In the genomic region with DNA sequence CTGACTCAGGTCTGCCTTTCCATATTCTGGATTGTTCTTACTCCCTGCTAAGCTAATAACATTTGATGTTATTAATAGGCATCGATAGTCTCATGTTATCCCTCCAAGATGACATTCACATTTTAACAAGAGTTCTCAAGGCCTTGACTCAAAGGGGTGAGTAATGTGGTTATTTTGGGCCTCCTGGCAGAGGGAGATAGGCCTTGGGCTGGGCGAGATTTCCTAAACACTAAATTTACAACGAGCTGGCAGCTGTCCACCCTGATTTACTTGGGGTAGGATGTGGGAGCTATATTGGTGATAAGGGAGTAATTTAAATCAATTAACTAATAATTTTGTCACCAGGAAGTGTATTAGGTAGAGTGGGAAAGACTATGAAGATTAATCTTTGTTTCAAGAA, we compare ENCODE assay signal across 15 mouse cellular contexts.
DNase-seq lines count a peak whose midpoint lies in the region; ATAC-seq and TF ChIP-seq lines count a peak whose summit lies in the region.
"Had no signal": no experiment of that assay in that cellular context is flagged by ENCODE, and none has a peak within 500 bp of the region (broad histone marks: within the 10 kb centered on the region; RNA-seq: fewer than 3 reads in every experiment).

No protein-coding gene starts in this region.

- H3K4me1 ChIP-seq in lung, postnatal 0 days (ENCODE audit: insufficient read depth, low read depth, low read length) = no peaks in the 10 kb centered on the region
- H3K4me1 ChIP-seq: forebrain, embryonic 15.5 days; limb, embryonic 15.5 days; lung, embryonic 15.5 days had no signal

- no peak for ATAC-seq in cerebellum, adult (ENCODE audit: insufficient number of reproducible peaks, low FRiP score, low TSS enrichment)
- no peak for ATAC-seq in lung, postnatal 0 days
- ATAC-seq: forebrain, embryonic 15.5 days had no signal

- TF ChIP-seq EP300 in lung, postnatal 0 days (IDR thresholded peaks at IDR 0.05) = no peak

- no peak for TF ChIP-seq CTCF in lung, postnatal 0 days (IDR thresholded peaks at IDR 0.05)

- H3K36me3 ChIP-seq in lung, postnatal 0 days (ENCODE audit: insufficient read depth, low read length) = no peaks in the 10 kb centered on the region
- H3K36me3 ChIP-seq: forebrain, embryonic 15.5 days; limb, embryonic 15.5 days; lung, embryonic 15.5 days; midbrain, embryonic 12.5 days had no signal

- 57% methylated on average over 3 of the region's 3 CpGs for WGBS in lung, postnatal 0 days

- H3K9ac ChIP-seq in lung, postnatal 0 days (replicated peaks; ENCODE audit: low read depth) = no peak overlapping the region
- H3K9ac ChIP-seq: forebrain, embryonic 15.5 days; limb, embryonic 15.5 days; lung, embryonic 15.5 days; midbrain, embryonic 12.5 days had no signal

- peak; percentile 6 to 11 for DNase-seq in cerebellum, postnatal 14 days
- peak; percentile 2 for DNase-seq in lung, postnatal 36 days
- DNase-seq in lung, postnatal 0 days (ENCODE audit: low spot score) = no peak
- DNase-seq in gastrocnemius, postnatal 14 days = peak; percentile 25
- DNase-seq in heart, postnatal 4 days = peak; percentile 62
- DNase-seq in right cerebral cortex, adult 18-20 months = no peak
- DNase-seq in right cerebral cortex, postnatal 25 days = no peak
- DNase-seq: cerebellum, adult 9-10 months; embryo, embryonic 11 days; retina, postnatal 1 day had no signal

- H3K27me3 ChIP-seq in lung, postnatal 0 days (replicated peaks; ENCODE audit: insufficient read depth, low read length) = no peaks in the 10 kb centered on the region
- H3K27me3 ChIP-seq: forebrain, embryonic 15.5 days; limb, embryonic 15.5 days; lung, embryonic 15.5 days; midbrain, embryonic 12.5 days had no signal

- H3K9me3 ChIP-seq in lung, postnatal 0 days (ENCODE audit: low read length) = no peaks in the 10 kb centered on the region
- H3K9me3 ChIP-seq: forebrain, embryonic 15.5 days; limb, embryonic 15.5 days; lung, embryonic 15.5 days; midbrain, embryonic 12.5 days had no signal

- intact Hi-C loops in gastrocnemius, postnatal 14 days (cut with DNase I; ENCODE audit: low total_unique reads) = no loop called here

- no peak overlapping the region for H3K4me2 ChIP-seq in lung, postnatal 0 days (replicated peaks; ENCODE audit: low read depth, low read length)
- H3K4me2 ChIP-seq: forebrain, embryonic 15.5 days; limb, embryonic 15.5 days; lung, embryonic 15.5 days; midbrain, embryonic 12.5 days had no signal

- H3K4me3 ChIP-seq in lung, postnatal 0 days (ENCODE audit: low read depth, low read length) = no peak overlapping the region
- H3K4me3 ChIP-seq: forebrain, embryonic 15.5 days; limb, embryonic 15.5 days; lung, embryonic 15.5 days; midbrain, embryonic 12.5 days had no signal

- H3K27ac ChIP-seq in lung, postnatal 0 days (ENCODE audit: low read length) = no peak overlapping the region
- H3K27ac ChIP-seq: forebrain, embryonic 15.5 days; limb, embryonic 15.5 days; lung, embryonic 15.5 days; midbrain, embryonic 12.5 days had no signal

Comparison
In these comparisons a context has a peak if more than half of its experiments do, and no peak if none do; other contexts are left out.
1. DNase-seq: peak in cerebellum, postnatal 14 days (2 of 2), lung, postnatal 36 days (single experiment), gastrocnemius, postnatal 14 days (single experiment) and heart, postnatal 4 days (single experiment); none in lung, postnatal 0 days (single experiment), right cerebral cortex, adult 18-20 months (single experiment) and right cerebral cortex, postnatal 25 days (single experiment).